Comparison of ENCODE assay signal across 8 mouse cellular contexts in genomic region chr2:132247539-132248313, GRCm38 (mm10). TPM values are rescaled to one million over a fixed set of nuclear protein-coding genes. Genes with fewer than 3 reads are reported as not detected.
DNase-seq lines count a peak whose midpoint lies in the region; ATAC-seq lines count a peak whose summit lies in the region.

Gene Tmem230, minus strand, starts transcription at chr2:132247807.

- 5% methylated on average over 50 of the region's 50 CpGs for WGBS in hindbrain, embryonic 11.5 days

- peak within 1 kb of the TSS; percentile 69 for H3K4me2 ChIP-seq in hindbrain, embryonic 11.5 days (replicated peaks; ENCODE audit: low read depth, low read length)

- H3K9me3 ChIP-seq in hindbrain, embryonic 11.5 days (ENCODE audit: control insufficient read depth, low read length): no peaks in the 10 kb centered on the region

- ATAC-seq in hindbrain, embryonic 11.5 days (ENCODE audit: low FRiP score): peak; percentile 93

- H3K36me3 ChIP-seq in hindbrain, embryonic 11.5 days (ENCODE audit: control insufficient read depth, insufficient read depth, low read length): no peaks in the 10 kb centered on the region; the same call in 1 of the 2 replicates

- H3K9ac ChIP-seq in hindbrain, embryonic 11.5 days (ENCODE audit: low read depth, low read length): peak within 1 kb of the TSS; percentile 67

- DNase-seq in Muller cell, postnatal 12 days (ENCODE audit: inconsistent ontology term): peak; percentile 93
- peak; percentile 94 for DNase-seq in cerebellum, adult 9-11 months
- peak; percentile 93 to 97 for DNase-seq in frontal cortex, adult 2 months (ENCODE audit: extremely low spot score in 1 of 2, low spot score in 1 of 2)
- DNase-seq in hindbrain, embryonic 11.5 days (ENCODE audit: low spot score): peak; percentile 99
- DNase-seq in layer of hippocampus, postnatal 10 days (ENCODE audit: low spot score in 2 of 2): peak; percentile 94 to 95
- DNase-seq in lung, postnatal 10 days: peak; percentile 97
- DNase-seq in ovary, postnatal 36 days (ENCODE audit: low spot score): peak; percentile 91
- DNase-seq in thymus, postnatal 25 days: peak; percentile 96

- no peaks in the 10 kb centered on the region for H3K4me1 ChIP-seq in hindbrain, embryonic 11.5 days (replicated peaks; ENCODE audit: control insufficient read depth, insufficient read depth, low read length)

- peak within 1 kb of the TSS; percentile 62; the same call in 1 of the 2 replicates for H3K27ac ChIP-seq in hindbrain, embryonic 11.5 days (ENCODE audit: low read depth, low read length)

- H3K4me3 ChIP-seq in hindbrain, embryonic 11.5 days (ENCODE audit: low read depth, low read length): peak within 1 kb of the TSS; percentile 57

- no peaks in the 10 kb centered on the region for H3K27me3 ChIP-seq in hindbrain, embryonic 11.5 days (ENCODE audit: control insufficient read depth, insufficient read depth, low read length)

RNA-seq across cellular contexts. Expression of gene Tmem230, which starts in this region (rescaled TPM):
- polyA plus RNA-seq in frontal cortex, adult 2 months (2012; rRNA removed): 64.4 and 66.6 TPM in 2 replicates
- polyA plus RNA-seq in hindbrain, embryonic 11.5 days (2014; fragmentation: Nextera tagmentation; extraction: Ambion mirVana): 58.1 and 66.1 TPM in 2 replicates
- total RNA-seq in layer of hippocampus, postnatal 10 days (2021): 10 to 100 TPM; 24.1 to 26.0 TPM

Comparison
In these comparisons a context has a peak if more than half of its experiments do, and no peak if none do; other contexts are left out.
1. Peak in every context shown above with its lines: DNase-seq, ATAC-seq, H3K4me3 ChIP-seq and H3K27ac ChIP-seq.